Mouse (Mus musculus) kidney, adult 2 months (tissue): ENCODE measurements around the gene Rasl12. TPM values are rescaled to one million over a fixed set of nuclear protein-coding genes. Genes with fewer than 3 reads are reported as not detected.
A peak's percentile ranks its signal among the peaks of the same experiment; 100 is the strongest.

ENCODE experiments used
- DNase-seq: peaks from one replicate; pipeline ENCODE4 v3.0.0; 2021
- H3K27ac ChIP-seq: fragments of 200-500 bp; 2 replicates; pipeline ENCODE4 v1.5.1; 2012; ENCODE audit warnings: low read depth, low read length, control low read depth, inconsistent platforms; ENCODE audit not compliant: insufficient read depth
- H3K27me3 ChIP-seq: fragments of 200-500 bp; replicated peaks from 2 replicates; pipeline ENCODE4 v1.6.1; 2012; ENCODE audit warnings: mild to moderate bottlenecking, moderate library complexity, low read length, inconsistent platforms; ENCODE audit not compliant: control insufficient read depth, insufficient read depth
- H3K36me3 ChIP-seq: fragments of 200-500 bp; 2 replicates; pipeline ENCODE4 v1.6.1; 2012; ENCODE audit warnings: mild to moderate bottlenecking, moderate library complexity, low read length, inconsistent platforms; ENCODE audit not compliant: control insufficient read depth, insufficient read depth
- H3K4me1 ChIP-seq: fragments of 200-500 bp; 2 replicates; pipeline ENCODE4 v1.6.1; 2011; ENCODE audit warnings: low read length; ENCODE audit not compliant: control insufficient read depth, insufficient read depth
- H3K4me3 ChIP-seq: fragments of 200-500 bp; 2 replicates; pipeline ENCODE4 v1.5.1; 2011; ENCODE audit warnings: mild to moderate bottlenecking, low read depth, low read length, control low read depth; ENCODE audit not compliant: insufficient read depth
- CTCF ChIP-seq: fragments of 200-500 bp; conservative IDR thresholded peaks from 2 replicates; pipeline ENCODE4 v1.5.1; 2011; ENCODE audit warnings: low read depth, mild to moderate bottlenecking, control low read depth, low read length, moderate library complexity, mixed read lengths; ENCODE audit not compliant: insufficient read depth, insufficient read length
- POLR2A ChIP-seq: fragments of 200-500 bp; IDR thresholded peaks from one replicate; pipeline ENCODE4 v1.6.1; 2011; ENCODE audit warnings: low read depth, low read length, control low read depth
- WGBS: fragments of 180-500 bp; shearing (Covaris S2); methylation state at CpG from one replicate; pipeline ENCODE4 v1.1.7; 2018; 5-methylcytosine and 5-hydroxymethylcytosine counted together
- polyA plus RNA-seq: library from polyadenylated mRNA; depleted of rRNA; stranded (reverse); fragments of >200 nt; gene quantifications from 2 replicates; pipeline ENCODE4 v1.2.3, GENCODE M21; 2012

Gene Rasl12
- polyA plus RNA-seq, 1 experiment = 9.5 TPM

DNA sequence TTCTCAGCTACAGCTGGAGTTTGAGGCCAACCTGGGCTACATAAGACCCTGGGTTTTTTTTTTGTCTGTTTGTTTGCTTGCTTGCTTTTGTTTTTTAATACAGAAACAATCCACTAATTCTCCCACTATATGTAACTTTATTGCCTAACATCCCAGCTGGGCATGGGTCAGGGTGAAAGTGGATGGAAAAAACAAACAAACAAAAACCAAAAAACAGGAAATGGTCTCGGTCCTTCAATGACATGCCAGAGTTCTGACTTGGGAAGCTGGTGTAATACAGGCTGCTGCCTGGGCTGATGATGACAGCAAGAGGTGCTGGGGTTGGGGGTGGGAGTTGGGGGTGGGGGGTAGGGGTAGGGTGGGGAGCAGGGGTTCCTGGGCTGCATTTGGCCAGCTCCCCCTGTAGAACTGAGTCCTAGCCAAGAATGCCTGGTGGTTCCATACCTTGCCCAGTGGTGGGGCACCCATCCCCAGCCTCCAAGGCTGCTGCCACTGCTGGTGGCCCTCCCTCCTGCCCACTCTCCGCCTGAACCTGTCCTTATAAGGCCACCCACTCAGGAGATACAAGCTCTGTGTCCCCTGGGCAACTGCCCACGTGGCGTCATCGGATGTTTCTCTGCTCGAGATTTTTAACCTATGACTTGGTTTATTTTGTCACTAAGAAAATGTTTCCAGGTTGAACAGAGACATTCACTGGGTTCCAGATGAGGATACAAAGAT, 16.1 kb upstream of the Rasl12 start:
- Histone ChIP-seq H3K27ac (no peak overlapping the region), H3K4me3 (no peak overlapping the region), H3K36me3 (no peaks in the 10 kb centered on the region), H3K4me1 (peaks cover 3% of the 10 kb centered on the region; the same call in 1 of the 2 replicates), H3K27me3 (no peaks in the 10 kb centered on the region)
- WGBS = 69% methylated on average over 6 of the region's 6 CpGs
- DNase-seq = no peak
- TF ChIP-seq CTCF (no peak), POLR2A (no peak)

DNA sequence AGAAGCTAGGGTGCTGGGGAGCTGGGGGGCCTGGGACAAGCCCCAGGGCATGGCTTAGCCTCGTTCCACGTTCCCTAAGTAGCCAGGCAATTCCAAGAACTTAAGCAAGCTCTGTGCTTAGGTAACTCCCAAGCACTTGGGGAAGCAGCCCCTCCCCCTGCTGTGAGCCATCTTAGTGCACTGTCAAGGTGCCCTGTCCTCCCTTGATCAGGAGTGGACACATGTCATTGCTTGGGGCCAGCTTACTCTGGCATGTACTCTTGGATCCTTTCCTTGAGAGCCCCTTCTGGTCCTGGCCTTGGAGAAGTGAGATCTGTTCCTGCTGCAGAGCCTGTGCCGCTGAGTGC, 15.6 kb upstream of the Rasl12 start:
- no peak for DNase-seq
- peak overlapping the region; percentile 60; the same call in 1 of the 2 replicates for H3K27ac ChIP-seq
- 44% methylated on average over 3 of the region's 3 CpGs for WGBS
- H3K36me3 ChIP-seq = no peaks in the 10 kb centered on the region
- peaks cover 3% of the 10 kb centered on the region; the same call in 1 of the 2 replicates for H3K4me1 ChIP-seq
- H3K4me3 ChIP-seq = no peak overlapping the region
- no peaks in the 10 kb centered on the region for H3K27me3 ChIP-seq
- TF ChIP-seq CTCF = no peak
- no peak for TF ChIP-seq POLR2A

DNA sequence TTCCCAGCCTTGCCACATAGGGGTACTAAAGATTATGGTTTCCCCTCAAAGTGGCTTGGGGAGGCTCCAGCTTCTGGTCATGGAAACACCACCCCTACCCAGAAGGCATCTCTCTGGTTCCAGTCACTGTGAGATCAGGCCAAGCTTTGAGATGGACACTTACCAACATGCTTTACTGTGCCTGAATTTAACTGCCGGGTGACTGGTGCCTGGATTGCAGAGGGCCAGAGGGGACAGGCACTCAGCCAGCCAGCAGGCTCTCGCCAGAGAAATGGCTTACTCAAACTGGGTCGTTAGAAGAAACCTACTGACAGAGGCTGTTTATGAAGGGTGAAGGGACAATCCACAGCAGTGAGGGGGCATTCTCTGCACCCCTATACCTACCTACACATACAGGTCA, 14.0 kb upstream of the Rasl12 start:
- TF ChIP-seq CTCF (no peak), POLR2A (no peak)
- 38% methylated on average over 3 of the region's 3 CpGs for WGBS
- DNase-seq = peak; percentile 43
- peaks cover 3% of the 10 kb centered on the region; the same call in 1 of the 2 replicates for H3K4me1 ChIP-seq
- no peaks in the 10 kb centered on the region for H3K27me3 ChIP-seq
- H3K4me3 ChIP-seq = no peak overlapping the region
- peak overlapping the region; percentile 1; the same call in 1 of the 2 replicates for H3K27ac ChIP-seq
- H3K36me3 ChIP-seq = no peaks in the 10 kb centered on the region

DNA sequence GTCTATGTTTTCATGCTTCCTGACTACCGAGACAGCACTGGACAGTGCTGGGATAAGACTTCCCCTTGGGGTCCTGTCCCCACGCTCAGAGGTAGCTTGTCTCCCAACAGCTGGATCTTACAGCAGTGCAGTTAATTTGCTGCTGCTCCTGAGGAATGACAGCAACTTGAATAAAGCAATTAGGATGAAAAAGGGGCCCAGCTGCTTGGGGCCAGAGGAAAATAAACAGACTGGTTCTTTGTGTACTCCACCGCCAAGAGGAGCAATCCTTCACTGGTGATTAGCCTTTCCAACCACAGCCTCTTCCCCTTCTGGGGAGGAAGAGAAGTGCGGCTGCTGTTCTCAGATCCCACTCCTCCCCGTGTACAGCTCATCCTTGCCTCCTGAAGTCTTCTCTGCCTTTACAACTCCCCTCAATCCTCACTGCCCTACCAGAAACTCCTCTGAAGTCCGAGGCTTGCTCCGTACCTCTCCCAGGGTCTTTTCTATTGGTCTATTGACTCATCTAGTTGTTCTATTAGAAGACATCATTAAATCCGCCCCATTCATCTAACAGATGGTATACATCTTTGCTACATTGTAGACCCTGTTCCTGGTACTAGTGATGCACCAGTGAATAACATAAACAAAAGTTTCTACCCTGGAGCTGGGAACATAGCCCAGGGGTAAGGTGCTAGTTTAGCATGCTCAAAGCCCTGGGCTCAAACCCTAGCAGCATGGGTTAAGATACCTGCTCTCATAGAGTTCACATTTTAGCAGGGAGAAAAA, 11.7 kb upstream of the Rasl12 start:
- 53% methylated on average over 8 of the region's 8 CpGs for WGBS
- peak overlapping the region; percentile 28 for H3K27ac ChIP-seq

DNA sequence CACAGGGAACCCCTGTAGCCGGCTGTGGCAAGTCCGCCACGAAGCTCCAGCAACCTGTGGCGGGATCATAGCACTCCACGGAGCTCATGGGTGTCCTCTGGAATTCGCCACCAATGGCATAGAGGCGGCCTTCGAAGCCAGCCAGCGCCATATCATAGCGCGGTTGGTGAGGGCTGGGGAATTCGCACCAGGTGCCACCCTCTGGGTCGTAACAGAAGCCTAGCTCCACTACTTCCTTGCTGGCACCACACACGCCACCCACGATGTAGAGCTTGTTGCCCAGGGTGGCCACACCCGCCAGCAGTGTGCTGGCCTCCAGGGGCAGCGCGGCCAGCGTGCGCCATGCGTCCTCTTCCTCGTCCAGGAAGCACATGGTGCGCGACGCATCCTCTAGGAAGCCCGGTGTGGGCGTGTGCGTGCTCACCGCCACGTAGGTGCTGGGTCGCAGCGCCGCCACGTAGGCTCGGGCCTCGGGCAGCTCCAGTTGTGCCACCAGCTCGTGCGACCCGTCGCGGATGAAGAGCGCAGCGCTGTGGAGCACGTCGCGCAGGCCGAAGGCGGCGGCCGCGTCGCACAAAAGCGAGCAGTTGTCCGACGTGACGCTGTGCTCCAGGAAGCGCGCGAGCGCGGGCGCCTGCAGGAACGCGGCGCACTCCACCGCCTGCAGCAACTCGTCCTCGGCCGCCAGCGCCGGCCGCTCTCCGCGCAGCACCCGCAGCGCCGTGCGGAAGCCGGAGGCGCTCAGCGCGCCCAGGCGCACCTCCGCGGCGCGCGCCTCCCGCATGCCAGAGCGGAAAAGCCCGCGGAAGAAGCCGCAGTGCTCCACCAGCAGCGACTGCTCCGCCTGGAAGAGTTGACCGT, 7.3 kb upstream of the Rasl12 start:
- Histone ChIP-seq H3K4me3 (peak overlapping the region; percentile 57), H3K36me3 (no peaks in the 10 kb centered on the region), H3K27me3 (no peaks in the 10 kb centered on the region), H3K4me1 (peaks cover 3% of the 10 kb centered on the region; the same call in 1 of the 2 replicates), H3K27ac (no peak overlapping the region)
- TF ChIP-seq POLR2A (no peak), CTCF (no peak)
- no peak for DNase-seq
- 16% methylated on average over 96 of the region's 96 CpGs for WGBS

More for the DNA sequence above, 11.7 kb upstream of the Rasl12 start:
- TF ChIP-seq CTCF = 0 out of 2 replicates have a peak, but pooled peaks have one; percentile 19
- no peak for TF ChIP-seq POLR2A
- no peaks in the 10 kb centered on the region for H3K36me3 ChIP-seq
- no peak overlapping the region for H3K4me3 ChIP-seq
- H3K27me3 ChIP-seq = no peaks in the 10 kb centered on the region
- H3K4me1 ChIP-seq = peaks cover 3% of the 10 kb centered on the region; the same call in 1 of the 2 replicates
- DNase-seq = peak; percentile 42

DNA sequence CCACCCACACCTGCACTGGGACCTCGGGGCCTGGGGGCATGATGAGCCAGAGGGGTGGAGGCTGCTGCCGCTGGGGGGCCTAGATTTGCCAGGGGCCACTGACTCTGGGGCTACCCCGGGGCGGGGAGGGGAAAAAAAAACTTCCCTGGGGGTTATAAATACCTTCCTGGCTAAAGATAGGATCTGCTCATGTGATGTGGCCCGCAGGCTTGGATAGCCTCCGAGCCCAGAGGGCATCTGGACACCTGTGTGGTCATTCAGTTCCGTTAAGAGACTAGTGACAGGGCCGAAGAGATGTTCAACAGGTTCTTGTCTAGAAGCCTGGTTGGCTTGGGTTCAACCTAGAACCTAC, 6.7 kb upstream of the Rasl12 start, which contains the start of gene Kbtbd13:
Gene Kbtbd13, minus strand, starts transcription at position 40 of the 352 bp plus-strand sequence.
- Histone ChIP-seq H3K27me3 (no peaks in the 10 kb centered on the region), H3K4me3 (peak within 1 kb of the TSS; percentile 57), H3K4me1 (peaks cover 3% of the 10 kb centered on the region; the same call in 1 of the 2 replicates), H3K36me3 (no peaks in the 10 kb centered on the region), H3K27ac (no peak within 1 kb of the TSS)
- WGBS = 24% methylated on average over 8 of the region's 8 CpGs
- TF ChIP-seq POLR2A (no peak), CTCF (no peak)
- DNase-seq = no peak
